In genomic region chr11:61307795-61308194, GRCm38 (mm10) we compare ENCODE assay signal across 21 mouse cellular contexts. TPM values are rescaled to one million over a fixed set of nuclear protein-coding genes. Genes with fewer than 3 reads are reported as not detected.
DNase-seq lines count a peak whose midpoint lies in the region; ATAC-seq and TF ChIP-seq lines count a peak whose summit lies in the region.
"Had no signal": no experiment of that assay in that cellular context is flagged by ENCODE, and none has a peak within 500 bp of the region (broad histone marks: within the 10 kb centered on the region; RNA-seq: fewer than 3 reads in every experiment).

No protein-coding gene starts in this region.

- H3K4me1 ChIP-seq in midbrain, embryonic 15.5 days, result no peaks in the 10 kb centered on the region
- H3K4me1 ChIP-seq in midbrain, embryonic 14.5 days (ENCODE audit: control insufficient read depth, insufficient read depth, low read length), result no peaks in the 10 kb centered on the region
- no peaks in the 10 kb centered on the region for H3K4me1 ChIP-seq in liver, embryonic 11.5 days (replicated peaks; ENCODE audit: control insufficient read depth, insufficient read depth, low read length)
- no peaks in the 10 kb centered on the region for H3K4me1 ChIP-seq in stomach, postnatal 0 days (replicated peaks; ENCODE audit: control insufficient read depth, insufficient read depth)

- no peaks in the 10 kb centered on the region for H3K36me3 ChIP-seq in midbrain, embryonic 15.5 days (replicated peaks)
- H3K36me3 ChIP-seq in midbrain, embryonic 14.5 days (ENCODE audit: control insufficient read depth, insufficient read depth, low read length), result no peaks in the 10 kb centered on the region
- no peaks in the 10 kb centered on the region for H3K36me3 ChIP-seq in liver, embryonic 11.5 days (ENCODE audit: control insufficient read depth, insufficient read depth, low read length)
- no peaks in the 10 kb centered on the region for H3K36me3 ChIP-seq in stomach, postnatal 0 days (ENCODE audit: control insufficient read depth, insufficient read depth, low read length)
- H3K36me3 ChIP-seq: midbrain, embryonic 10.5 days had no signal

- no peaks in the 10 kb centered on the region for H3K9me3 ChIP-seq in midbrain, embryonic 15.5 days
- 0 out of 2 replicates have a peak, but pooled peaks cover 4% of the 10 kb centered on the region for H3K9me3 ChIP-seq in midbrain, embryonic 14.5 days (ENCODE audit: control insufficient read depth, low read length)
- no peaks in the 10 kb centered on the region for H3K9me3 ChIP-seq in liver, embryonic 11.5 days (ENCODE audit: control insufficient read depth, low read length)
- H3K9me3 ChIP-seq in stomach, postnatal 0 days (ENCODE audit: control insufficient read depth, low read length), result no peaks in the 10 kb centered on the region

- H3K9ac ChIP-seq in midbrain, embryonic 15.5 days, result no peak overlapping the region
- no peak overlapping the region for H3K9ac ChIP-seq in midbrain, embryonic 14.5 days (replicated peaks; ENCODE audit: low read length)
- H3K9ac ChIP-seq in liver, embryonic 11.5 days (ENCODE audit: low read depth, low read length), result no peak overlapping the region
- H3K9ac ChIP-seq in stomach, postnatal 0 days (ENCODE audit: low read length), result no peak overlapping the region
- H3K9ac ChIP-seq: liver, embryonic 14.5 days had no signal

- no peak for TF ChIP-seq EP300 in stomach, postnatal 0 days (optimal IDR thresholded peaks at IDR 0.05)

- 0 out of 2 replicates have a peak overlapping the region, but pooled peaks have one; percentile 0 for H3K4me2 ChIP-seq in midbrain, embryonic 15.5 days
- no peak overlapping the region for H3K4me2 ChIP-seq in midbrain, embryonic 14.5 days (ENCODE audit: low read length)
- H3K4me2 ChIP-seq in liver, embryonic 11.5 days, result no peak overlapping the region
- H3K4me2 ChIP-seq in stomach, postnatal 0 days (replicated peaks; ENCODE audit: low read depth), result no peak overlapping the region

- TF ChIP-seq CTCF in stomach, postnatal 0 days (IDR thresholded peaks at IDR 0.05; ENCODE audit: low read depth), result no peak

- no peak overlapping the region for H3K27ac ChIP-seq in midbrain, embryonic 15.5 days
- H3K27ac ChIP-seq in midbrain, embryonic 14.5 days (replicated peaks; ENCODE audit: low read depth, low read length), result no peak overlapping the region
- H3K27ac ChIP-seq in liver, embryonic 11.5 days (ENCODE audit: low read depth, low read length), result no peak overlapping the region
- no peak overlapping the region for H3K27ac ChIP-seq in stomach, postnatal 0 days (replicated peaks)
- H3K27ac ChIP-seq: liver, embryonic 14.5 days; midbrain, embryonic 10.5 days had no signal

- H3K27me3 ChIP-seq in midbrain, embryonic 15.5 days (replicated peaks), result no peaks in the 10 kb centered on the region
- H3K27me3 ChIP-seq in midbrain, embryonic 14.5 days (ENCODE audit: control insufficient read depth, insufficient read depth, low read length), result no peaks in the 10 kb centered on the region
- H3K27me3 ChIP-seq in liver, embryonic 11.5 days (replicated peaks; ENCODE audit: control insufficient read depth, insufficient read depth, low read length), result no peaks in the 10 kb centered on the region
- no peaks in the 10 kb centered on the region for H3K27me3 ChIP-seq in stomach, postnatal 0 days (ENCODE audit: control insufficient read depth, insufficient read depth, low read length)
- H3K27me3 ChIP-seq: CH12.LX had no signal

- WGBS in midbrain, embryonic 15.5 days, result 42% methylated on average over 7 of the region's 7 CpGs
- 38% methylated on average over 7 of the region's 7 CpGs for WGBS in midbrain, embryonic 14.5 days
- WGBS in liver, embryonic 11.5 days, result 39% methylated on average over 7 of the region's 7 CpGs
- WGBS in stomach, postnatal 0 days, result 44% methylated on average over 7 of the region's 7 CpGs

- no peak overlapping the region for H3K4me3 ChIP-seq in midbrain, embryonic 15.5 days
- H3K4me3 ChIP-seq in midbrain, embryonic 14.5 days (replicated peaks; ENCODE audit: low read depth, low read length), result no peak overlapping the region
- no peak overlapping the region for H3K4me3 ChIP-seq in liver, embryonic 11.5 days (ENCODE audit: low read depth, low read length)
- H3K4me3 ChIP-seq in stomach, postnatal 0 days (ENCODE audit: low read depth, low read length), result no peak overlapping the region
- H3K4me3 ChIP-seq: midbrain, embryonic 10.5 days; myocyte had no signal

- no peak for DNase-seq in midbrain, embryonic 14.5 days
- DNase-seq in T-cell, adult 2 months (ENCODE audit: low spot score), result peak; percentile 9
- no peak for DNase-seq in liver, embryonic 11.5 days (ENCODE audit: low spot score)
- no peak for DNase-seq in stomach, postnatal 0 days (ENCODE audit: low spot score)
- no peak for DNase-seq in gastrocnemius, postnatal 10 days
- DNase-seq in layer of hippocampus, adult 11-12 months (ENCODE audit: low spot score), result no peak
- DNase-seq: cerebellum, adult 8-10 months; gastrocnemius, postnatal 36 days; kidney, adult 9 months; right cerebral cortex, postnatal 4 days; thymus, adult 18-20 months had no signal

- ATAC-seq in midbrain, embryonic 15.5 days (replicated peaks), result no peak
- ATAC-seq in midbrain, embryonic 14.5 days (ENCODE audit: low FRiP score, low TSS enrichment), result no peak
- ATAC-seq in liver, embryonic 11.5 days (replicated peaks; ENCODE audit: low FRiP score), result peak; percentile 31; the same call in 1 of the 2 replicates
- peak; percentile 68 for ATAC-seq in stomach, postnatal 0 days (ENCODE audit: low FRiP score, low TSS enrichment)
- ATAC-seq: inflammation-experienced regulatory T-cells, adult 6 months had no signal

RNA-seq across cellular contexts. Expression of gene Slc47a2, which starts 34.9 kb away (rescaled TPM):
- not detected in 2 replicates for polyA plus RNA-seq in midbrain, embryonic 15.5 days (2015; fragmentation: Nextera tagmentation; extraction: Ambion mirVana)
- polyA plus RNA-seq in midbrain, embryonic 14.5 days (2014; fragmentation: Nextera tagmentation; extraction: Ambion mirVana), result not detected in 2 replicates
- polyA plus RNA-seq in liver, embryonic 11.5 days (2014; fragmentation: Nextera tagmentation; extraction: Ambion mirVana), result 0.07 TPM in 1 of 2 replicates, not detected in the other
- 0.12 and 0.29 TPM in 2 replicates for polyA plus RNA-seq in stomach, postnatal 0 days (2015; fragmentation: Nextera tagmentation; extraction: Ambion mirVana)
- not detected for total RNA-seq in gastrocnemius, postnatal 10 days (2021)
- total RNA-seq: gastrocnemius, postnatal 36 days; layer of hippocampus, postnatal 25 days; neutrophil, adult 5-6 weeks had no signal
- polyA plus RNA-seq: forebrain, embryonic 11.5 days; hindbrain, embryonic 11.5 days; inflammation-experienced regulatory T-cells, adult 6 months; midbrain, embryonic 10.5 days had no signal

RNA-seq across cellular contexts. Expression of gene Aldh3a2, which starts 40.5 kb away (rescaled TPM):
- 27.0 and 27.3 TPM in 2 replicates for polyA plus RNA-seq in midbrain, embryonic 15.5 days (2015; fragmentation: Nextera tagmentation; extraction: Ambion mirVana)
- 21.8 and 30.2 TPM in 2 replicates for polyA plus RNA-seq in midbrain, embryonic 14.5 days (2014; fragmentation: Nextera tagmentation; extraction: Ambion mirVana)
- polyA plus RNA-seq in liver, embryonic 11.5 days (2014; fragmentation: Nextera tagmentation; extraction: Ambion mirVana), result 23.8 and 28.3 TPM in 2 replicates
- polyA plus RNA-seq in stomach, postnatal 0 days (2015; fragmentation: Nextera tagmentation; extraction: Ambion mirVana), result 68.0 and 68.4 TPM in 2 replicates
- 10 to 100 TPM; 18.6 to 22.6 TPM for total RNA-seq in gastrocnemius, postnatal 10 days (2021)

Comparison
In these comparisons a context has a peak if more than half of its experiments do, and no peak if none do; other contexts are left out.
1. ATAC-seq: peak in liver, embryonic 11.5 days (single experiment) and stomach, postnatal 0 days (single experiment); none in midbrain, embryonic 15.5 days (single experiment) and midbrain, embryonic 14.5 days (single experiment).